Mouse (Mus musculus): ENCODE data around the gene Plpp7. TPM values are rescaled to one million over a fixed set of nuclear protein-coding genes. Genes with fewer than 3 reads are reported as not detected.
A peak's percentile ranks its signal among the peaks of the same experiment; 100 is the strongest.

Gene Plpp7
- polyA plus RNA-seq, 1 experiment from 2014 or later = 2.5 TPM

- DNase-seq = peak; percentile 18
- peak overlapping the region; percentile 33; the same call in 1 of the 2 replicates for H3K27ac ChIP-seq (ENCODE audit: low read depth)
- H3K4me2 ChIP-seq = no peak overlapping the region
- ATAC-seq (ENCODE audit: insufficient read depth) = no peak
- no peak overlapping the region for H3K4me3 ChIP-seq (ENCODE audit: low read depth, low read length)
- H3K9ac ChIP-seq = no peak overlapping the region
- no peak for TF ChIP-seq CTCF (IDR thresholded peaks at IDR 0.05; ENCODE audit: low read depth)
- no peaks in the 10 kb centered on the region for H3K4me1 ChIP-seq (ENCODE audit: insufficient read depth)
- H3K9me3 ChIP-seq (ENCODE audit: low read depth, low read length) = no peaks in the 10 kb centered on the region
- WGBS = 43% methylated on average over 11 of the region's 11 CpGs
- no peaks in the 10 kb centered on the region for H3K27me3 ChIP-seq (ENCODE audit: insufficient read depth, low read length)
- H3K36me3 ChIP-seq (ENCODE audit: insufficient read depth) = no peaks in the 10 kb centered on the region
These were observed 34.2 kb downstream of the Plpp7 start for GRCm38 (mm10) chr2:32129383-32130074.

- ATAC-seq (ENCODE audit: insufficient read depth) (no peak), DNase-seq (peak; percentile 83)
- no peaks in the 10 kb centered on the region for H3K4me1 ChIP-seq (ENCODE audit: insufficient read depth)
- peak overlapping the region; percentile 36 for H3K9ac ChIP-seq
- peak overlapping the region; percentile 12; the same call in 1 of the 2 replicates for H3K27ac ChIP-seq (ENCODE audit: low read depth)
- H3K4me2 ChIP-seq = peak overlapping the region; percentile 40
- no peaks in the 10 kb centered on the region for H3K27me3 ChIP-seq (ENCODE audit: insufficient read depth, low read length)
- no peaks in the 10 kb centered on the region for H3K36me3 ChIP-seq (ENCODE audit: insufficient read depth)
- no peak overlapping the region for H3K4me3 ChIP-seq (ENCODE audit: low read depth, low read length)
- TF ChIP-seq CTCF (IDR thresholded peaks at IDR 0.05; ENCODE audit: low read depth) = peak; percentile 86
- no peaks in the 10 kb centered on the region for H3K9me3 ChIP-seq (ENCODE audit: low read depth, low read length)
- 32% methylated on average over 6 of the region's 6 CpGs for WGBS
These were observed 35.1 kb downstream of the Plpp7 start for GRCm38 (mm10) chr2:32130435-32130834.

- WGBS = 50% methylated on average over 9 of the region's 9 CpGs
- Histone ChIP-seq H3K4me3 (ENCODE audit: low read depth, low read length) (no peak overlapping the region), H3K27me3 (ENCODE audit: insufficient read depth, low read length) (no peaks in the 10 kb centered on the region), H3K36me3 (ENCODE audit: insufficient read depth) (no peaks in the 10 kb centered on the region), H3K4me2 (no peak overlapping the region), H3K4me1 (ENCODE audit: insufficient read depth) (no peaks in the 10 kb centered on the region), H3K9ac (no peak overlapping the region), H3K9me3 (ENCODE audit: low read depth, low read length) (no peaks in the 10 kb centered on the region), H3K27ac (ENCODE audit: low read depth) (no peak overlapping the region)
- no peak for DNase-seq
- no peak for TF ChIP-seq CTCF (IDR thresholded peaks at IDR 0.05; ENCODE audit: low read depth)
- ATAC-seq (ENCODE audit: insufficient read depth) = no peak
These were observed 36.0 kb downstream of the Plpp7 start for GRCm38 (mm10) chr2:32131205-32131834.

GRCm38 (mm10) chr2:32131866-32132566, 36.7 kb downstream of the Plpp7 start:
- Histone ChIP-seq H3K27ac (ENCODE audit: low read depth) (no peak overlapping the region), H3K4me2 (no peak overlapping the region), H3K36me3 (ENCODE audit: insufficient read depth) (no peaks in the 10 kb centered on the region), H3K4me3 (ENCODE audit: low read depth, low read length) (no peak overlapping the region), H3K27me3 (ENCODE audit: insufficient read depth, low read length) (no peaks in the 10 kb centered on the region), H3K4me1 (ENCODE audit: insufficient read depth) (no peaks in the 10 kb centered on the region), H3K9me3 (ENCODE audit: low read depth, low read length) (no peaks in the 10 kb centered on the region), H3K9ac (no peak overlapping the region)
- no peak for TF ChIP-seq CTCF (IDR thresholded peaks at IDR 0.05; ENCODE audit: low read depth)
- no peak for DNase-seq
- 59% methylated on average over 6 of the region's 6 CpGs for WGBS
- no peak for ATAC-seq (ENCODE audit: insufficient read depth)

GRCm38 (mm10) chr2:32132567-32132992, 37.3 kb downstream of the Plpp7 start:
- 0 out of 2 replicates have a peak overlapping the region, but pooled peaks have one; percentile 10 for H3K4me2 ChIP-seq
- H3K9ac ChIP-seq = no peak overlapping the region
- peak; percentile 64 for DNase-seq
- no peak for ATAC-seq (ENCODE audit: insufficient read depth)
- H3K36me3 ChIP-seq (ENCODE audit: insufficient read depth) = no peaks in the 10 kb centered on the region
- no peaks in the 10 kb centered on the region for H3K27me3 ChIP-seq (ENCODE audit: insufficient read depth, low read length)
- H3K4me3 ChIP-seq (ENCODE audit: low read depth, low read length) = no peak overlapping the region
- no peak for TF ChIP-seq CTCF (IDR thresholded peaks at IDR 0.05; ENCODE audit: low read depth)
- 7% methylated on average over 12 of the region's 12 CpGs for WGBS
- H3K4me1 ChIP-seq (ENCODE audit: insufficient read depth) = no peaks in the 10 kb centered on the region
- H3K9me3 ChIP-seq (ENCODE audit: low read depth, low read length) = no peaks in the 10 kb centered on the region
- no peak overlapping the region for H3K27ac ChIP-seq (ENCODE audit: low read depth)

- H3K9ac ChIP-seq = no peak overlapping the region
- TF ChIP-seq CTCF (IDR thresholded peaks at IDR 0.05; ENCODE audit: low read depth) = peak; percentile 94
- no peaks in the 10 kb centered on the region for H3K27me3 ChIP-seq (ENCODE audit: insufficient read depth, low read length)
- no peak overlapping the region for H3K27ac ChIP-seq (ENCODE audit: low read depth)
- no peaks in the 10 kb centered on the region for H3K36me3 ChIP-seq (ENCODE audit: insufficient read depth)
- no peaks in the 10 kb centered on the region for H3K9me3 ChIP-seq (ENCODE audit: low read depth, low read length)
- peak; percentile 88 for DNase-seq
- no peak overlapping the region for H3K4me3 ChIP-seq (ENCODE audit: low read depth, low read length)
- ATAC-seq (ENCODE audit: insufficient read depth) = no peak
- 7% methylated on average over 2 of the region's 2 CpGs for WGBS
- no peak overlapping the region for H3K4me2 ChIP-seq
- H3K4me1 ChIP-seq (ENCODE audit: insufficient read depth) = no peaks in the 10 kb centered on the region
These were observed 38.7 kb downstream of the Plpp7 start for GRCm38 (mm10) chr2:32134039-32134438.

All from lung, embryonic 14.5 days (tissue).